Mouse (Mus musculus) right cerebral cortex, postnatal 4 days (tissue): ENCODE data around the gene Rbm7.
A peak's percentile ranks its signal among the peaks of the same experiment; 100 is the strongest.
"Not testable (repeated sequence)": the region's sequence is repeated elsewhere in the genome, so short reads cannot be mapped to it uniquely, and the experiment has no call there.

Experiments used
- DNase-seq: peaks from one replicate; pipeline ENCODE4 v3.0.0-alpha.2; 2022

Gene Rbm7

GRCm38 (mm10) chr9:48479838-48480410, 15.2 kb downstream of the Rbm7 start:
- DNase-seq, result no peak

- no peak for DNase-seq
Measured at GRCm38 (mm10) chr9:48478808-48479207, 16.3 kb downstream of the Rbm7 start.

GRCm38 (mm10) chr9:48476236-48477165, 18.6 kb downstream of the Rbm7 start:
- DNase-seq, result no peak

GRCm38 (mm10) chr9:48474367-48474766, 20.7 kb downstream of the Rbm7 start:
- DNase-seq, result no peak

GRCm38 (mm10) chr9:48473131-48473530, 22.0 kb downstream of the Rbm7 start:
- DNase-seq, result no peak

- DNase-seq, result no peak
Measured at GRCm38 (mm10) chr9:48472441-48473025, 22.6 kb downstream of the Rbm7 start.

- not testable (repeated sequence) for DNase-seq
Measured at GRCm38 (mm10) chr9:48467471-48467870, 27.6 kb downstream of the Rbm7 start.

- peak; percentile 59 for DNase-seq
Measured at GRCm38 (mm10) chr9:48466804-48467203, 28.3 kb downstream of the Rbm7 start.

- DNase-seq, result no peak
Measured at GRCm38 (mm10) chr9:48465671-48466070, 29.4 kb downstream of the Rbm7 start.

GRCm38 (mm10) chr9:48461545-48461944, 33.6 kb downstream of the Rbm7 start:
- DNase-seq, result no peak

GRCm38 (mm10) chr9:48460720-48461119, 34.4 kb downstream of the Rbm7 start:
- no peak for DNase-seq

- no peak for DNase-seq
Measured at GRCm38 (mm10) chr9:48459391-48459790, 35.7 kb downstream of the Rbm7 start.

- DNase-seq, result no peak
Measured at GRCm38 (mm10) chr9:48458879-48459278, 36.2 kb downstream of the Rbm7 start.

GRCm38 (mm10) chr9:48455961-48456360, 39.1 kb downstream of the Rbm7 start:
- no peak for DNase-seq

- no peak for DNase-seq
Measured at GRCm38 (mm10) chr9:48450066-48450465, 45.0 kb downstream of the Rbm7 start.

GRCm38 (mm10) chr9:48447783-48448209, 47.3 kb downstream of the Rbm7 start:
- no peak for DNase-seq

GRCm38 (mm10) chr9:48444821-48445220, 50.3 kb downstream of the Rbm7 start:
- DNase-seq, result no peak

- no peak for DNase-seq
Measured at GRCm38 (mm10) chr9:48443873-48444272, 51.2 kb downstream of the Rbm7 start.
